Mouse (Mus musculus) small intestine, adult 2 months (tissue): ENCODE results near the gene Lsm14b. TPM values are rescaled to one million over a fixed set of nuclear protein-coding genes. Genes with fewer than 3 reads are reported as not detected.

Experiments used
- H3K27ac ChIP-seq: fragments of 200-500 bp; 2 replicates; pipeline ENCODE4 v1.5.1; 2012; ENCODE audit warnings: low read depth, low read length, control low read depth, inconsistent platforms; ENCODE audit not compliant: insufficient read depth
- H3K27me3 ChIP-seq: fragments of 200-500 bp; 2 replicates; pipeline ENCODE4 v1.6.1; 2012; ENCODE audit warnings: mild to moderate bottlenecking, moderate library complexity, low read length, inconsistent platforms; ENCODE audit not compliant: control insufficient read depth, insufficient read depth
- H3K36me3 ChIP-seq: fragments of 200-500 bp; 2 replicates; pipeline ENCODE4 v1.6.1; 2012; ENCODE audit warnings: mild to moderate bottlenecking, low read length, control low read depth, inconsistent platforms; ENCODE audit not compliant: control insufficient read depth, insufficient read depth
- H3K4me1 ChIP-seq: fragments of 200-500 bp; 2 replicates; pipeline ENCODE4 v1.6.1; 2012; ENCODE audit warnings: low read length, inconsistent platforms, mixed read lengths; ENCODE audit not compliant: control insufficient read depth, insufficient read depth, insufficient read length
- H3K4me3 ChIP-seq: fragments of 200-500 bp; 2 replicates; pipeline ENCODE4 v1.5.1; 2012; ENCODE audit warnings: low read depth, mild to moderate bottlenecking, control low read depth, inconsistent platforms, low read length, moderate library complexity
- CTCF ChIP-seq: fragments of 200-500 bp; IDR thresholded peaks from 2 replicates; pipeline ENCODE4 v1.5.1; 2012; ENCODE audit warnings: low read depth, mild to moderate bottlenecking, control low read depth, inconsistent platforms, low read length, moderate library complexity, mixed read lengths; ENCODE audit not compliant: insufficient replicate concordance, insufficient read length; ENCODE audit errors: extremely low read depth
- POLR2A ChIP-seq: fragments of 200-500 bp; IDR thresholded peaks from 2 replicates; pipeline ENCODE4 v1.6.1; 2012; ENCODE audit warnings: low read depth, mild to moderate bottlenecking, control low read depth, inconsistent platforms, low read length, moderate library complexity
- WGBS: fragments of 180-500 bp; shearing (Covaris S2); methylation state at CpG from one replicate; pipeline ENCODE4 v1.1.7; 2018; 5-methylcytosine and 5-hydroxymethylcytosine counted together
- polyA plus RNA-seq: library from polyadenylated mRNA; depleted of rRNA; stranded (reverse); fragments of >200 nt; gene quantifications from 2 replicates; pipeline ENCODE4 v1.2.3, GENCODE M21; 2012

Gene Lsm14b
- polyA plus RNA-seq, 1 experiment, result 23.7 TPM

DNA sequence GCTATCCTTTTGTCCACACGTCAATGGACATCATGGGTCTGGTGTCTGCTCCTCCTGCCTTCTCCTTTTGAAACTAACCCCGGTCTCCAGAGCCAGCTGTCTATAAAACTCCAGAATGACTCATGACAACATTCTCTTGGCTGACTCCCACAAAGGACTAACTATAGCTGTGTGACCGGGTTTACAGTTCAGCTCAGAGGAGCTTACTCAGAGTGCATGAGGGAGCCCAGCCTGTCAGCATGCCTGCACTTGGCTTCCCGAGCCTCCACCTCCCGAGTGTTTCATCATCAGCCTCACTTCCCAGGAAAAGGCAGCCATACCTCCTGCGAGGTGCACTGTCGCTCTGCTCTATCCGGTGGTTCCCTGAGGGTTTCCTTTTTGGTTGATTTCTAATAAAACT lies 45.0 kb upstream of the Lsm14b start:
- no peak for TF ChIP-seq POLR2A
- TF ChIP-seq CTCF, result no peak
- Histone ChIP-seq H3K27ac (no peak overlapping the region), H3K4me1 (peaks cover 3% of the 10 kb centered on the region; the same call in 1 of the 2 replicates), H3K36me3 (no peaks in the 10 kb centered on the region), H3K4me3 (no peak overlapping the region), H3K27me3 (no peaks in the 10 kb centered on the region)
- 48% methylated on average over 8 of the region's 8 CpGs for WGBS

DNA sequence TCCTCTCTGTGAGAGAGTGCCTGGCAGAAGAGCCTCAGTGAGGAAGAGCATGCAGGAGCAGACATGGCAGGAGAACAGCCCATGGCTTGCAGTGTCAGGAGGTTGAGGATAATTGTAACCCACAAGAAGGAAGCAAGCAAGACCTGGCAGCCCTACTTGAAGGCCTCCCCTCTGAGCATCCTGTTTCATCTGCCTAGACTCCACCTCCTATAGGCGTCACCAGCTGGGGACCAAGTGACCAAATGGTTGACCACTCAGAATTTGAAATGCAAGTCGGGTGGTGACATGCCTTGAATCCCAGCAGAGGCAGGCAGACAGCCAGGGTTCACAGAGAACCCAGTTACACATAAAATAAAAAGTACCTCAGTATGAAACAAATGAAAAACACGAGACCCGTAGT lies 44.2 kb upstream of the Lsm14b start:
- no peak overlapping the region for H3K4me3 ChIP-seq
- WGBS, result 66% methylated on average over 4 of the region's 4 CpGs
- H3K4me1 ChIP-seq, result peaks cover 2% of the 10 kb centered on the region; the same call in 1 of the 2 replicates
- TF ChIP-seq CTCF (no peak), POLR2A (no peak)
- H3K27ac ChIP-seq, result no peak overlapping the region
- H3K36me3 ChIP-seq, result no peaks in the 10 kb centered on the region
- no peaks in the 10 kb centered on the region for H3K27me3 ChIP-seq

DNA sequence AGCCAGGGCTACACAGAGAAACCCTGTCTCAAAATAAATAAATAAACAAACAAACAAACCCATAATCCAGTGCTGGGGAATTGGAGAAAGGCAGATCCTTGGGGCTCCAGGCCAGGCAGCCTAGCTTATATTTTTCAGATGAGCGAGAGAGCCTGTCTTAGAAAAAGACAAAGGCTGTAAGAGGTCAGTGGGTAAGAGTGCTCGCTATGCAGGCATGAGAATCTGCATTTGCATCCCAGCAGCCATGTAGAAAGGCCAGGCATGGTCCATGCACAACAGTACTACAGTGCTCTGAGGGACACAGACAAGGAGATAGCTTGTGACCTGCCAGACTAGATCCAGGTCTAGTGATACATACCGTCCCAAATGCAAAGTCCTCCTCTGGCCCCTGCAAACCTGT lies 42.1 kb upstream of the Lsm14b start:
- Histone ChIP-seq H3K4me3 (no peak overlapping the region), H3K4me1 (peaks cover 2% of the 10 kb centered on the region; the same call in 1 of the 2 replicates), H3K36me3 (no peaks in the 10 kb centered on the region), H3K27ac (no peak overlapping the region), H3K27me3 (no peaks in the 10 kb centered on the region)
- 94% methylated on average over 3 of the region's 3 CpGs for WGBS
- TF ChIP-seq CTCF, result no peak
- TF ChIP-seq POLR2A, result no peak

DNA sequence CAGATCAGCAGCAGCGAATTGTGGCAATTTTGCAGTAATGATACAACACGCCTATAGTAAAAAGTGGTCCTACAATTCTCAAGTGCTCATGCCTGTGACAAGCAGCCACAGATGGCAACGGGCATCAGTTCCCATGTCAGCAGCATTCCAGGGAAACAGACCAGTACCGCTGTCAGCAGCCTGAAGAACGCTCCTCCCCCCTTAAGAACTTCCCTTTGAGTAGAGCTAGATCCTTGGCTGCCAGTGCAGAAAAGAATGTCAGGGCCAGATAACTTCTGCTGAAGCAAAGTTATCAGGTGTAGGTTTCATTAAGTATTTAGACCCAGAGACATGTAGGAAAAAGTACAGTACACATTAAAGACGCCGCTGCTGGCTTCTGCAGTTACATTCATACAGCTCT lies 40.0 kb upstream of the Lsm14b start:
- no peak overlapping the region for H3K4me3 ChIP-seq
- no peaks in the 10 kb centered on the region for H3K4me1 ChIP-seq
- WGBS, result 59% methylated on average over 7 of the region's 7 CpGs
- TF ChIP-seq CTCF (no peak), POLR2A (no peak)
- no peaks in the 10 kb centered on the region for H3K27me3 ChIP-seq
- H3K36me3 ChIP-seq, result no peaks in the 10 kb centered on the region
- H3K27ac ChIP-seq, result no peak overlapping the region

DNA sequence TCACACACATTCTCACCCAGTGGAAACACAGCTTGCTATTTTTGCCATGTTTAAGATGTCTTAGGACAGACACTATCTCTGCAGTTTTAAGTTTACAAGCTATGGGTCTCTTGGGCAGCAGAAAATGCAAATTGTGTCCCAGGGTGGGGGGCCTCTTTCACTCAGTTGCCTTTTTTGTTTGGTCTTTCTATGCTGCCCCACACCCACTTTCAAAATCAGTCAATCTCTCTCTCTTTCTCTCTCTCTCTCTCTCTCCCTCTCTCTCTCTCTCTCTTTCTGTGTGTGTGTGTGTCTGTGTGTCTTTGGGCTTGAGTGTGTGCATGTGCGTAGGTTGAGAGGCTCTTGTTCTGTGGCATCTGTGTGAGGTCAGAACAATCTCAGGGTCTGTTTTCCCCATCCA lies 39.1 kb upstream of the Lsm14b start:
- TF ChIP-seq POLR2A (no peak), CTCF (no peak)
- no peaks in the 10 kb centered on the region for H3K36me3 ChIP-seq
- 85% methylated on average over 1 of the region's 1 CpGs for WGBS
- no peaks in the 10 kb centered on the region for H3K27me3 ChIP-seq
- no peaks in the 10 kb centered on the region for H3K4me1 ChIP-seq
- H3K4me3 ChIP-seq, result no peak overlapping the region
- no peak overlapping the region for H3K27ac ChIP-seq

DNA sequence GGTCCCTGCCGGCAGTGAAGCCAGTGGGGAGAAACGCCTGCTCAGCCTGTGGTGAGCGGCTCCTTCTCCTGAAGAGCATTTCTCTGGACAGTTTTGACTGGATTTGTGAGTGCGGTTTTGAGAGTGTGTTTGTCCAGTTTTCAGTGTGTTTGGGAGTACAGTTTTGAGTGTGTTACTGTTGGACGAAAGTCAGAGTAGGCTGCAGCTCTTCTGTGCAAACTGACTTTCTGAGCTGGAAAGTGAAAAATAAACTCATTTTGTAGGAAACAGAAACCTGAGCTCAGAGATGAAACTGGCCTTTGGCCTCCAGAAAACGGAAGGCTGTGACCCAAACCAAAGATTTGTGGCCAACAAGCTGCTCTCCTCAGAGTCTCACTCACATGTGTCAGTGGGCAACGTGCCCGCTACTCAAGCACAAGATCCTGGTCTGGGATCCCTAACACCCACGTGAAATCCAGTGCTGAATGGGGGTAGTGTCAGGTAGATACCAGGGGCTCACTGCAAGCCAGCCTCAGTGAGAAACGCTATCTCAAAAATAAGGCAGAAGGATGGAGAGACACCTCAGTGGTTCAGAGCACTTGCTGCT lies 38.3 kb upstream of the Lsm14b start:
- TF ChIP-seq POLR2A (no peak), CTCF (no peak)
- no peak overlapping the region for H3K4me3 ChIP-seq
- H3K27ac ChIP-seq, result no peak overlapping the region
- WGBS, result 70% methylated on average over 10 of the region's 10 CpGs
- no peaks in the 10 kb centered on the region for H3K27me3 ChIP-seq
- no peaks in the 10 kb centered on the region for H3K4me1 ChIP-seq
- H3K36me3 ChIP-seq, result no peaks in the 10 kb centered on the region

DNA sequence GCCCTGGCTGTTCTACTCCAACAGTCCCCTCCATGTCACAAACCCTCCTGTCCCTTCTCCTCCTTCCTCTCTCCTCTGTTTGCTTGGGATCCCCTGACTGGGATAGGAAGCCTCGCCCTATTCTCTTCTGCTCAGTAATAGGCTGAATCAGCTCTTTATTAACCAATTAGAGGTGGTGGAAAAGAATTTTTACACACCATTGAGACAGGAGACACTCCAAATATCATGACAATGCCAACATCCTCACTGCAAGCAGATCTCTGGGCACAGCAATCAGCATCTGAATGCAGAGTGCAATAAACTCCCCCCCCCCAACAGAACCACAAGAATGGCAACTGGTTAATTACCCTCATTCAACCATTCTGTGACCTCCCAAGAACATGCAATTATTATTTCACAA lies 35.7 kb upstream of the Lsm14b start:
- Histone ChIP-seq H3K36me3 (no peaks in the 10 kb centered on the region), H3K27ac (no peak overlapping the region), H3K27me3 (no peaks in the 10 kb centered on the region), H3K4me1 (no peaks in the 10 kb centered on the region), H3K4me3 (no peak overlapping the region)
- WGBS, result 73% methylated on average over 1 of the region's 1 CpGs
- no peak for TF ChIP-seq POLR2A
- no peak for TF ChIP-seq CTCF

DNA sequence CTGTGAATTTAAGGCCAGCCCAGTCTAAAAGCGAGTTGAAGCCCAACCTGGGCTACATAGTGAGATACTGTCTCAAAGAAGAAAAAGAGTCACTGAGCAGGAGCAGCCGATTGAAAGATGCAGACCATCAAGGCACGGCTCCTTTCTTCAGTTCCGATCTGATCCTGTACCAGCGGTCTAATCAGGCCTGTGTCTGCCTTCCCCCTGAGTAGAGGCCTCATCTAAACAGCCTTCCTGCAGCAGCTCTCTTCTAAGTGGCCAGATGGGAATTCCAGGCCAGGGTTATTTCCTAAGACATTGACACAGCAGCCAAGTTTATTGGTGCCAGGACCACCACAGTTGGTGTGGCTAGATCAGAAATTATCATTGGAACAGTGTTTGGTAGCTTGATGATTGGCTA lies 31.7 kb upstream of the Lsm14b start:
- Histone ChIP-seq H3K4me1 (no peaks in the 10 kb centered on the region), H3K27me3 (no peaks in the 10 kb centered on the region), H3K36me3 (no peaks in the 10 kb centered on the region), H3K27ac (no peak overlapping the region), H3K4me3 (no peak overlapping the region)
- TF ChIP-seq POLR2A (no peak), CTCF (no peak)
- WGBS, result 83% methylated on average over 5 of the region's 5 CpGs
